Mouse (Mus musculus): ENCODE results near the gene Dennd4a. TPM values are rescaled to one million over a fixed set of nuclear protein-coding genes. Genes with fewer than 3 reads are reported as not detected.
A peak's percentile ranks its signal among the peaks of the same experiment; 100 is the strongest.

Dennd4a gene
- polyA plus RNA-seq, 1 experiment = 86.3 TPM

DNA sequence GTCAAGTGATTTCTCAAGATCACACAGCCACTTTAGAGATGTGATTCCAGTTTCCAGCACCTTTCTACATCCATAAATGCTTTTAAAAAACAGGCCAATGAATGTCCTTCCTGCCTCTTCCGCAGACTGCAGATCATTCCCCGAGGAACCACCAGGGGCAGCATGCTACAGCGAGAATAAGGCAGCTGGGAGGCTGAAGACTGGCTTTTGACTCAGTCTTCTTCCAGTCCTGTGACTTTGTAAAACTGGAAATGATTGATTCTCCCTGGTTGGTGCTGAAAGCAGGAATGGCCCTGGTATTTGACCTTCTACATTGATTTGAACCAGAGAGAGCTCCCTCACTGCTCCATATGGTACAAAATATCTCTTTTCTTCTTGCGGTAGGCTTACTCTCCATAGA is 26.3 kb upstream of the Dennd4a start:
- WGBS = 42% methylated on average over 4 of the region's 4 CpGs
- H3K4me1 ChIP-seq (ENCODE audit: control insufficient read depth, insufficient read depth, low read length) = peaks cover 2% of the 10 kb centered on the region
- H3K4me3 ChIP-seq (replicated peaks; ENCODE audit: control insufficient read depth, low read depth, low read length) = no peak overlapping the region
- TF ChIP-seq CTCF (IDR thresholded peaks at IDR 0.05; ENCODE audit: control insufficient read depth, insufficient read depth, low read length) = peak; percentile 98
- TF ChIP-seq POLR2A (IDR thresholded peaks at IDR 0.05; ENCODE audit: borderline replicate concordance, control insufficient read depth, low read depth, low read length) = no peak
- H3K27ac ChIP-seq (ENCODE audit: control insufficient read depth, insufficient read depth, low read depth, low read length, poor library complexity) = no peak overlapping the region

DNA sequence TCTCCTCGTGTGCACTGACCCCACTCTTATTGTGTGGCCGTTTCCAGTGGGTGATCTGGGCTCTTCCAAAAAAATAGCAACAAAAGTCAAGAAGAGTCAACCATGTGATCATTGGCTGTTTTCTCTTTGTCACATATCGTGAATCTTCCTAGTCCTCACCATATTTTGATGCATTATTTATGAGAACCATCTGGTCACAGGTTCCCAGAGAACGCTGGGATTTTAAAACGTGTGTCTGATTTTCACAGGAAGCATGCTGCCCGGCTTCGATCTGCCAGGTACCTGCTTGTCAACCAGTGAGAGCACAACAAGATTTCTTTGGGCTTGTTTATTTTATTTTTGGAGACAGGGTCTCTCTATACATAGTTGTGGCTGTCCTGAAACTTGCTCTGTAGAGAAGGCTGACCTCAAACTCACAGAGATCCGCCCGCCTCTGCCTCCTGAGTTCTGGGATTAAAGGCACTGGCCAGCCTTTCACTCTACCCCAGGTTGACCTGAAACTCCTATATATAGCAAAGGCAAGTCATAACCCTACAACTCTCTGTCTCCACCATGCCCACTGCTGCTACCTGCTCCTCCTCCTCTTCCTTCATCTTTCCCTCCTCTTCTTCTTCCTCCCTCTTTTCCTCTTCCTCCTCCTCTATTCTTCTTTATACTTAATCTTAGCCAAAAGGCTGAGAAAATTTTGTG is 24.8 kb upstream of the Dennd4a start:
- Histone ChIP-seq H3K4me1 (ENCODE audit: control insufficient read depth, insufficient read depth, low read length) (peaks cover 4% of the 10 kb centered on the region), H3K27ac (ENCODE audit: control insufficient read depth, insufficient read depth, low read depth, low read length, poor library complexity) (no peak overlapping the region), H3K4me3 (replicated peaks; ENCODE audit: control insufficient read depth, low read depth, low read length) (no peak overlapping the region)
- WGBS = 77% methylated on average over 9 of the region's 9 CpGs
- TF ChIP-seq CTCF (IDR thresholded peaks at IDR 0.05; ENCODE audit: control insufficient read depth, insufficient read depth, low read length) (no peak), POLR2A (IDR thresholded peaks at IDR 0.05; ENCODE audit: borderline replicate concordance, control insufficient read depth, low read depth, low read length) (no peak)

DNA sequence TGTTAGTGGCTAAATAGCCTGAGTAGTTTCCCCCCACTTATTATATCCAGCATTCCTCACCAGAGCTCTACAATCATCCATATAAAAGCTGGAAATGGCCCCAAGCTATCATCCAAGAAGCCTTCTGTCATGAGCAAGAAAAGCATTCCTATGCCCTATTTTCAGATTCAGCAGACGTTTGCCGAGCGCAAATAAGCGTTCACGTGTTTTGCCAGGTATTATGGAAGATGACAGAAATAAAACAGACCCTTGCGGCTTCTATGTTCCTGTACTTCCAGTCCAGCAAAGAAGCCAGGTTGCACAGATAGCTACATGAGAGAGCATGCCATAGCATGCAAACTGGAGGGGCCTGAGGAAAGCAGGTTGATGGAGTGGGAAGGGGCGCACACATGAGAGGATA is 23.1 kb upstream of the Dennd4a start:
- WGBS = 94% methylated on average over 7 of the region's 7 CpGs
- H3K4me1 ChIP-seq (ENCODE audit: control insufficient read depth, insufficient read depth, low read length) = peaks cover 6% of the 10 kb centered on the region
- H3K27ac ChIP-seq (ENCODE audit: control insufficient read depth, insufficient read depth, low read depth, low read length, poor library complexity) = no peak overlapping the region
- no peak overlapping the region for H3K4me3 ChIP-seq (replicated peaks; ENCODE audit: control insufficient read depth, low read depth, low read length)
- TF ChIP-seq CTCF (IDR thresholded peaks at IDR 0.05; ENCODE audit: control insufficient read depth, insufficient read depth, low read length) = no peak
- no peak for TF ChIP-seq POLR2A (IDR thresholded peaks at IDR 0.05; ENCODE audit: borderline replicate concordance, control insufficient read depth, low read depth, low read length)

DNA sequence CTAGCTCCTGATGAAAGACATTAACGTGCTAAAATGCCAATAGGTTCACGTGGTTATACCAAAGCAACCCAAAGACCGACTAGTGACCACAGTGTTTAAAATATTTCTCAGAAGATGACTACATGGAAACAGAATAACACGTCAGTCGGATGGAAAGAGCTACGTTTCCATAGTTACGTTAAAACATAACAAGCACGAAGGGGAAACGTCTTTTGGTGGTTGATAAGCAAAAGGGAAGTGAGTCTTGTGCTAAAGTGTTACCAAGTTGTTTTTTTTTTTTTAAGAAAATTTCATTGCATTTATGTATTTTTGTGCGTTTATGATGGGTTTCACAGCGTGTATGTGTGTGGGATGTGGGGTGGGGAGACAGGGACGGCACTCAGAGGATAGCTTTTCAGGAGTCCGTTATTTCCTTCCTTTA is 21.8 kb upstream of the Dennd4a start:
- no peak for TF ChIP-seq CTCF (IDR thresholded peaks at IDR 0.05; ENCODE audit: control insufficient read depth, insufficient read depth, low read length)
- TF ChIP-seq POLR2A (IDR thresholded peaks at IDR 0.05; ENCODE audit: borderline replicate concordance, control insufficient read depth, low read depth, low read length) = no peak
- 1% methylated on average over 13 of the region's 13 CpGs for WGBS
- Histone ChIP-seq H3K4me1 (ENCODE audit: control insufficient read depth, insufficient read depth, low read length) (peaks cover 10% of the 10 kb centered on the region), H3K4me3 (replicated peaks; ENCODE audit: control insufficient read depth, low read depth, low read length) (no peak overlapping the region), H3K27ac (ENCODE audit: control insufficient read depth, insufficient read depth, low read depth, low read length, poor library complexity) (peak overlapping the region; percentile 87)

DNA sequence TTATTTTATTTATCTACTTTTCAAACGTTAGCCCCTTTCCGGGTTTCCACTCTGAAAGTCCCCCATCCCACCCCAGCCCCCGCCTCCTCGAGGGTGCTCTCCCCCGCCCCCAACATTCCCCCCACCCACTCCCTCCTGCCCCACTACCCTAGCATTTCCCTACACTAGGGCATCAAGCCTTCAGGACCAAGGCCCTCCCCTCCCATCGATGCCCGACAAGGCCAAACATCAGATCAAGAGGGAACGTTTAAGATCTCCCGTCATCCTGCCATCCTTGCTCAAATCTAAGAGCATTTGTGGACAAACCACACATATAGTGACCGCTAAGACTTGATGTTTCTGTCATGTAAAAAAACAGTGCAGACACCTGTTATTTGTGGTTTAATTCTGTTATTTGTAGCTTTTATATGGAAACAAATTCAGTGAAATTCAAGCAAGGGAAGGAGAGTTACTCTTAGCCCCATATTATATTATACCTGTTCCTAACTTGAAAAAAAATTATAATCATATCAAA is 21.2 kb upstream of the Dennd4a start:
- Histone ChIP-seq H3K4me1 (ENCODE audit: control insufficient read depth, insufficient read depth, low read length) (peaks cover 10% of the 10 kb centered on the region), H3K4me3 (replicated peaks; ENCODE audit: control insufficient read depth, low read depth, low read length) (no peak overlapping the region), H3K27ac (ENCODE audit: control insufficient read depth, insufficient read depth, low read depth, low read length, poor library complexity) (peak overlapping the region; percentile 52)
- 17% methylated on average over 10 of the region's 10 CpGs for WGBS
- no peak for TF ChIP-seq CTCF (IDR thresholded peaks at IDR 0.05; ENCODE audit: control insufficient read depth, insufficient read depth, low read length)
- TF ChIP-seq POLR2A (IDR thresholded peaks at IDR 0.05; ENCODE audit: borderline replicate concordance, control insufficient read depth, low read depth, low read length) = no peak

DNA sequence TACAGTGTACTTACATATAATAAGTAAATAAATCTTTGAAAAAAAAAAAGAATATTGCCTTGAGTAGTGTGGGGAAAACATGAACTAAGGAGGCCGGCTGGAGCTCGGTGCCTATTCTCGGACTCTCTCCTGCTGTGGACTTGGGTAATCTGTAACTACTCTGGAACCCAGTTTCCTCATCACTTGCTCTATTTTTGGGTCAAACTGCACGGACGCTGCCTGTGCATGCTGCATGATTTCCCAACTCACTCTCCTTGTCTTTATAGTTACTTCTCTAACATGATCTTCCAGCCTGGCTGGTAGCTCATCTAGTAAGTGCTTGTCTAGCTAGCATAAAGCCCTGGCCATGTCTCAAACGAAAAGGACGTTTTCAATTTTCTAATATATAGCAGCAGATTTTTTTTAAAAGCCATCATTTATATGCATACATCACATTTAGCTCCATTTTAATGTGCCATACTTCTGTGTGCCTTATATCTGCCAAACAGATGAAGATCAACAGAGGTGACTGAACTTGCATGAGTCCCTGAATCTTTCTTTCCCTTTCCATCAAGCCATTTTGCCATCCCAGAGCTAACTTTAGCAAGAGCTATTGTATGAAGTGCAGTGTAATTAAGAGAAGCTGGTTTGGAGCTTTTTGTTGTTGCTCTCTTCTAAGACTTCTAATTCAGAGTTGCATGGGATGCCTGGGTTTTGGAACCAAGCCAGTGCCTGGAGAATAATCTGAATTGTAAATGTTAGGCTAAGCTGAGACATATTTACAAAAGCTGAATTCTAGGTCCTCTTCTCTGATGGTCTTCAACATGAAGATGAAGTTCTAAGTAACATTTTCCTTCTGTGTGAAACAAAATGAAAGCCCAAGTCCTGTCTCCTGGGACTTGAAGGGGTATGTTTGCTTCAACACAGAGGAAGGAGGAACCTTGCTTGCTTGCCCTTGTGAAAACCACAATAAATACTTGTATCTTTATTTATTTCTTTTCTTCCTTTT is 20.2 kb upstream of the Dennd4a start:
- Histone ChIP-seq H3K4me3 (replicated peaks; ENCODE audit: control insufficient read depth, low read depth, low read length) (no peak overlapping the region), H3K4me1 (ENCODE audit: control insufficient read depth, insufficient read depth, low read length) (peaks cover 10% of the 10 kb centered on the region), H3K27ac (ENCODE audit: control insufficient read depth, insufficient read depth, low read depth, low read length, poor library complexity) (peak overlapping the region; percentile 66; the same call in 1 of the 2 replicates)
- WGBS = 21% methylated on average over 7 of the region's 7 CpGs
- TF ChIP-seq POLR2A (IDR thresholded peaks at IDR 0.05; ENCODE audit: borderline replicate concordance, control insufficient read depth, low read depth, low read length) = no peak
- TF ChIP-seq CTCF (IDR thresholded peaks at IDR 0.05; ENCODE audit: control insufficient read depth, insufficient read depth, low read length) = no peak

DNA sequence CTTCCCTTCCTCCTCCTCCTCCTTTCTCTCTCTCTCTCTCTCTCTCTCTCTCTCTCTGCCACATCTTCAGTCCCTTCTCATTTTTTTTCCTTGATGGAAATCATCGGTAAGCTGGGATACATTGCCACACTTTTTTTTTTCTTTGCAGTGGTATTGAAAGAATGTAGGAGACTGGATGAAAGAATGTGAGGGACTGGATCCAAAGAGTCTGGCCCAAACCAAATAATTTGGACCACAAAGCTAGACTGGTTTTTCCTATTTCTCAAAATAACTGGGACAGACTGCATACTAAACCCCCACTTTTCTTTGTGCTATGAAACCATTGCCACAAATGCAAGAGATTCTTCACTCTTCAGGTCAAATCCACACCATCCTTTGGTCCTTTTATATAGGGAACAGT is 19.5 kb upstream of the Dennd4a start:
- WGBS = 62% methylated on average over 1 of the region's 1 CpGs

More for the DNA sequence above, 19.5 kb upstream of the Dennd4a start:
- H3K4me1 ChIP-seq (ENCODE audit: control insufficient read depth, insufficient read depth, low read length) = peaks cover 10% of the 10 kb centered on the region
- H3K4me3 ChIP-seq (replicated peaks; ENCODE audit: control insufficient read depth, low read depth, low read length) = no peak overlapping the region
- no peak for TF ChIP-seq POLR2A (IDR thresholded peaks at IDR 0.05; ENCODE audit: borderline replicate concordance, control insufficient read depth, low read depth, low read length)
- TF ChIP-seq CTCF (IDR thresholded peaks at IDR 0.05; ENCODE audit: control insufficient read depth, insufficient read depth, low read length) = no peak
- H3K27ac ChIP-seq (ENCODE audit: control insufficient read depth, insufficient read depth, low read depth, low read length, poor library complexity) = peak overlapping the region; percentile 86; the same call in 1 of the 2 replicates

Data from bone marrow, adult 2 months (tissue).